ENCODE assay signal across 21 mouse cellular contexts in the genomic region with DNA sequence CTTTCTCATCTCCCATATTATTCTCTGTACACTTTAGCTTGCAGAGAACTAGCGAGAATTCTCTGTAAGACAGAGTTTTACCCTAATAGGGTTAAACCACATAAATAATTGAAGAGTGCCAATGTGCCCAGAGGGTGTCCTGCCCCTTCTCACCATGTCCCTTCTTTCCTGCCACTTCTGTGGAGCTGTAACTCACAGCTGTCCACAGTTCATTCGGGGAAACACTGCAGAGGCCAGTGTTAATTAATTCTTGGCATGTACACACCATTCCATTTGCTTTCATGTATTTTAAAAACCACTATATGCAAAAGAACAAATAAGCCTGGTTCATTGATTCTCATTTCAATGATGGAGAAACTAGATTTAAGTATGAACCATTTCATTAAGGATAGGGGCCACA.
DNase-seq lines count a peak whose midpoint lies in the region; ATAC-seq and TF ChIP-seq lines count a peak whose summit lies in the region.
"Had no signal": no experiment of that assay in that cellular context is flagged by ENCODE, and none has a peak within 500 bp of the region (broad histone marks: within the 10 kb centered on the region; RNA-seq: fewer than 3 reads in every experiment).

No protein-coding gene starts in this region.

- H3K9me3 ChIP-seq in forebrain, embryonic 14.5 days (replicated peaks; ENCODE audit: control insufficient read depth, low read length), result no peaks in the 10 kb centered on the region
- no peaks in the 10 kb centered on the region for H3K9me3 ChIP-seq in forebrain, embryonic 11.5 days (ENCODE audit: control insufficient read depth, low read length)
- no peaks in the 10 kb centered on the region for H3K9me3 ChIP-seq in midbrain, embryonic 13.5 days
- H3K9me3 ChIP-seq in midbrain, postnatal 0 days (ENCODE audit: low read length), result no peaks in the 10 kb centered on the region
- no peaks in the 10 kb centered on the region for H3K9me3 ChIP-seq in forebrain, embryonic 15.5 days
- H3K9me3 ChIP-seq: heart, embryonic 15.5 days had no signal

- H3K4me3 ChIP-seq in forebrain, embryonic 14.5 days (ENCODE audit: low read depth, low read length), result no peak overlapping the region
- no peak overlapping the region for H3K4me3 ChIP-seq in forebrain, embryonic 11.5 days (ENCODE audit: low read depth, low read length)
- no peak overlapping the region for H3K4me3 ChIP-seq in midbrain, embryonic 13.5 days (replicated peaks)
- no peak overlapping the region for H3K4me3 ChIP-seq in midbrain, postnatal 0 days (ENCODE audit: low read depth, low read length)
- no peak overlapping the region for H3K4me3 ChIP-seq in forebrain, embryonic 15.5 days
- H3K4me3 ChIP-seq: erythroblast, embryonic 14.5 days; heart, embryonic 15.5 days had no signal

- no peaks in the 10 kb centered on the region for H3K36me3 ChIP-seq in forebrain, embryonic 14.5 days (ENCODE audit: control insufficient read depth, insufficient read depth, low read length)
- H3K36me3 ChIP-seq in forebrain, embryonic 11.5 days (ENCODE audit: control insufficient read depth, insufficient read depth, low read length), result no peaks in the 10 kb centered on the region
- H3K36me3 ChIP-seq in midbrain, embryonic 13.5 days, result no peaks in the 10 kb centered on the region
- H3K36me3 ChIP-seq in midbrain, postnatal 0 days (ENCODE audit: insufficient read depth, low read length), result no peaks in the 10 kb centered on the region
- no peaks in the 10 kb centered on the region for H3K36me3 ChIP-seq in forebrain, embryonic 15.5 days
- H3K36me3 ChIP-seq: heart, embryonic 15.5 days had no signal

- no peak overlapping the region for H3K9ac ChIP-seq in forebrain, embryonic 14.5 days (ENCODE audit: low read length)
- no peak overlapping the region for H3K9ac ChIP-seq in forebrain, embryonic 11.5 days (ENCODE audit: low read length)
- no peak overlapping the region for H3K9ac ChIP-seq in midbrain, embryonic 13.5 days (replicated peaks)
- H3K9ac ChIP-seq in midbrain, postnatal 0 days (replicated peaks; ENCODE audit: low read length, poor library complexity, severe bottlenecking), result no peak overlapping the region
- no peak overlapping the region for H3K9ac ChIP-seq in forebrain, embryonic 15.5 days (replicated peaks)
- H3K9ac ChIP-seq: heart, embryonic 15.5 days; liver, embryonic 14.5 days; lung, embryonic 14.5 days had no signal

- peak; percentile 73 for DNase-seq in forebrain, embryonic 14.5 days (ENCODE audit: low spot score)
- no peak for DNase-seq in forebrain, embryonic 11.5 days (ENCODE audit: low spot score)
- no peak for DNase-seq in midbrain, postnatal 0 days (ENCODE audit: low spot score)
- DNase-seq in kidney, postnatal 25 days, result peak; percentile 10 to 56
- DNase-seq in urinary bladder, postnatal 25 days (ENCODE audit: low spot score), result no peak
- DNase-seq in left cerebral cortex, adult 8-10 months (ENCODE audit: low spot score in 2 of 2), result no peak
- DNase-seq: adrenal gland, postnatal 36 days; cerebellum, adult 2 months; cerebellum, postnatal 14 days; gastrocnemius, postnatal 14 days; liver; lung, embryonic 14.5 days; lung, postnatal 14 days; right cerebral cortex, postnatal 25 days; thymus, postnatal 14 days had no signal

- peak; percentile 89; the same call in 1 of the 2 replicates for ATAC-seq in forebrain, embryonic 14.5 days
- no peak for ATAC-seq in forebrain, embryonic 11.5 days (replicated peaks; ENCODE audit: low FRiP score)
- peak; percentile 55; the same call in 1 of the 2 replicates for ATAC-seq in midbrain, embryonic 13.5 days
- no peak for ATAC-seq in midbrain, postnatal 0 days (ENCODE audit: low FRiP score)
- ATAC-seq in forebrain, embryonic 15.5 days (replicated peaks), result peak; percentile 89
- ATAC-seq: hindbrain, embryonic 16.5 days had no signal

- 8% methylated on average over 2 of the region's 2 CpGs for WGBS in forebrain, embryonic 14.5 days
- WGBS in forebrain, embryonic 11.5 days, result 41% methylated on average over 2 of the region's 2 CpGs
- 30% methylated on average over 2 of the region's 2 CpGs for WGBS in midbrain, embryonic 13.5 days
- WGBS in midbrain, postnatal 0 days, result 25% methylated on average over 2 of the region's 2 CpGs
- 11% methylated on average over 2 of the region's 2 CpGs for WGBS in forebrain, embryonic 15.5 days

- H3K4me2 ChIP-seq in forebrain, embryonic 14.5 days (ENCODE audit: low read length), result no peak overlapping the region
- no peak overlapping the region for H3K4me2 ChIP-seq in forebrain, embryonic 11.5 days (ENCODE audit: low read depth, low read length, severe bottlenecking)
- H3K4me2 ChIP-seq in midbrain, embryonic 13.5 days (replicated peaks), result no peak overlapping the region
- no peak overlapping the region for H3K4me2 ChIP-seq in midbrain, postnatal 0 days (ENCODE audit: low read depth, low read length, poor library complexity, severe bottlenecking)
- H3K4me2 ChIP-seq in forebrain, embryonic 15.5 days (replicated peaks), result no peak overlapping the region
- H3K4me2 ChIP-seq: heart, embryonic 15.5 days; lung, embryonic 14.5 days had no signal

- H3K4me1 ChIP-seq in forebrain, embryonic 14.5 days (ENCODE audit: control insufficient read depth, insufficient read depth, low read length), result 0 out of 2 replicates have a peak, but pooled peaks cover 3% of the 10 kb centered on the region
- H3K4me1 ChIP-seq in forebrain, embryonic 11.5 days (replicated peaks; ENCODE audit: control insufficient read depth, insufficient read depth, low read length), result no peaks in the 10 kb centered on the region
- 0 out of 2 replicates have a peak, but pooled peaks cover 4% of the 10 kb centered on the region for H3K4me1 ChIP-seq in midbrain, embryonic 13.5 days (replicated peaks)
- no peaks in the 10 kb centered on the region for H3K4me1 ChIP-seq in midbrain, postnatal 0 days (ENCODE audit: insufficient read depth, low read length)
- H3K4me1 ChIP-seq in forebrain, embryonic 15.5 days, result peaks cover 5% of the 10 kb centered on the region
- H3K4me1 ChIP-seq: heart, embryonic 15.5 days had no signal

- TF ChIP-seq CTCF in midbrain, postnatal 0 days (IDR thresholded peaks at IDR 0.05), result no peak

- no peak overlapping the region for H3K27ac ChIP-seq in forebrain, embryonic 14.5 days (ENCODE audit: low read depth, low read length)
- H3K27ac ChIP-seq in forebrain, embryonic 11.5 days (ENCODE audit: low read depth, low read length), result no peak overlapping the region
- no peak overlapping the region for H3K27ac ChIP-seq in midbrain, embryonic 13.5 days
- no peak overlapping the region for H3K27ac ChIP-seq in midbrain, postnatal 0 days (ENCODE audit: low read depth, low read length)
- H3K27ac ChIP-seq in forebrain, embryonic 15.5 days (replicated peaks), result 0 out of 2 replicates have a peak overlapping the region, but pooled peaks have one; percentile 5
- H3K27ac ChIP-seq: heart, embryonic 15.5 days; liver, embryonic 14.5 days had no signal

- H3K27me3 ChIP-seq in forebrain, embryonic 14.5 days (replicated peaks; ENCODE audit: control insufficient read depth, insufficient read depth, low read length), result no peaks in the 10 kb centered on the region
- no peaks in the 10 kb centered on the region for H3K27me3 ChIP-seq in forebrain, embryonic 11.5 days (ENCODE audit: control insufficient read depth, insufficient read depth, low read length)
- H3K27me3 ChIP-seq in midbrain, embryonic 13.5 days, result no peaks in the 10 kb centered on the region
- no peaks in the 10 kb centered on the region for H3K27me3 ChIP-seq in midbrain, postnatal 0 days (ENCODE audit: insufficient read depth, low read length)
- H3K27me3 ChIP-seq in forebrain, embryonic 15.5 days, result no peaks in the 10 kb centered on the region
- H3K27me3 ChIP-seq: heart, embryonic 15.5 days had no signal

Comparison
In these comparisons a context has a peak if more than half of its experiments do, and no peak if none do; other contexts are left out.
1. ATAC-seq: peak in forebrain, embryonic 14.5 days (single experiment), midbrain, embryonic 13.5 days (single experiment) and forebrain, embryonic 15.5 days (single experiment); none in forebrain, embryonic 11.5 days (single experiment) and midbrain, postnatal 0 days (single experiment).
2. DNase-seq: peak in forebrain, embryonic 14.5 days (single experiment) and kidney, postnatal 25 days (2 of 2); none in forebrain, embryonic 11.5 days (single experiment), midbrain, postnatal 0 days (single experiment), urinary bladder, postnatal 25 days (single experiment) and left cerebral cortex, adult 8-10 months (0 of 2).